Mouse (Mus musculus) neural tube, embryonic 13.5 days (tissue): ENCODE data around the gene Dlg4. TPM values are rescaled to one million over a fixed set of nuclear protein-coding genes. Genes with fewer than 3 reads are reported as not detected.
"Not testable (repeated sequence)": the region's sequence is repeated elsewhere in the genome, so short reads cannot be mapped to it uniquely, and the experiment has no call there.

ENCODE experiments used
- ATAC-seq: fragments of 200-750 bp; cut with Nextera tagmentation; 2 replicates; pipeline ENCODE4 v1.8.0; 2017; ENCODE audit warnings: low read depth, mild to moderate bottlenecking, moderate TSS enrichment, moderate library complexity
- H3K27ac ChIP-seq: fragments of 300-500 bp; sonication (generic); replicated peaks from 2 replicates; pipeline ENCODE4 v1.5.1; 2015; ENCODE audit warnings: moderate library complexity, mild to moderate bottlenecking, inconsistent platforms
- H3K27me3 ChIP-seq: fragments of 300-500 bp; sonication (generic); 2 replicates; pipeline ENCODE4 v1.6.1; 2015; ENCODE audit warnings: mild to moderate bottlenecking, inconsistent platforms
- H3K36me3 ChIP-seq: fragments of 300-500 bp; sonication (generic); 2 replicates; pipeline ENCODE4 v1.6.1; 2015; ENCODE audit warnings: mild to moderate bottlenecking, inconsistent platforms
- H3K4me1 ChIP-seq: fragments of 300-500 bp; sonication (generic); replicated peaks from 2 replicates; pipeline ENCODE4 v1.6.1; 2015; ENCODE audit warnings: inconsistent platforms
- H3K4me2 ChIP-seq: fragments of 300-500 bp; sonication (generic); 2 replicates; pipeline ENCODE4 v1.6.1; 2015; ENCODE audit warnings: inconsistent platforms, mild to moderate bottlenecking, moderate library complexity
- H3K4me3 ChIP-seq: fragments of 300-500 bp; sonication (generic); 2 replicates; pipeline ENCODE4 v1.5.1; 2015; ENCODE audit warnings: mild to moderate bottlenecking, inconsistent platforms
- H3K9ac ChIP-seq: fragments of 300-500 bp; sonication (generic); 2 replicates; pipeline ENCODE4 v1.6.1; 2015; ENCODE audit warnings: moderate library complexity, mild to moderate bottlenecking, inconsistent platforms
- H3K9me3 ChIP-seq: fragments of 300-500 bp; sonication (generic); 2 replicates; pipeline ENCODE4 v1.6.1; 2016; ENCODE audit warnings: inconsistent platforms
- WGBS: fragments of 180-500 bp; shearing (Covaris S2); methylation state at CpG from one replicate; pipeline ENCODE4 v1.1.7; 2015; 5-methylcytosine and 5-hydroxymethylcytosine counted together
- polyA plus RNA-seq: library from polyadenylated mRNA; unstranded; fragments of >200 nt; fragmentation: Nextera tagmentation; extraction: Ambion mirVana; gene quantifications from 2 replicates; pipeline ENCODE4 v1.2.1, GENCODE M21; 2015

Dlg4 gene
- polyA plus RNA-seq, 1 experiment from 2014 or later = 23.5 TPM

DNA sequence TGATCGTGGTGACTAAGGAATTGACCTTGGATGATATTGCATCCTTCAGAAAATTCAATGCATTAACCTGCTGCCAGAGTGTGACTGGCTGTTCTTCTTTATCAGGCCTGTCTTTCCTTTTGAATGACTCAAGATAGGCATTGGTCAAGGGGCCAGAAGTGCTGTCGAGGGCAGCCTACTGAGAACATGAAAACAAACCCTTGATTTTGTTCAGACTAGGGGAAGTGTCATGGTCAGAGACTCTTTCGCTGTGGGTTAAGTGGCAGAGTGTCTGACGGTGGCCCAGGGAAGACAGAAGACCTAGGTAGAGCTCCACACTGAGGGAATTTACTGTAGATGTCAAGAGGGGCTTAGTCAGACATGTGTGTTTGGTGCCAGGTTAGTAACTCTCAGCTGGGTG, 50.0 kb downstream of the Dlg4 start:
- Histone ChIP-seq H3K4me2 (no peak overlapping the region), H3K9me3 (peaks cover 4% of the 10 kb centered on the region; the same call in 1 of the 2 replicates), H3K4me3 (no peak overlapping the region), H3K27ac (no peak overlapping the region), H3K36me3 (no peaks in the 10 kb centered on the region), H3K27me3 (no peaks in the 10 kb centered on the region), H3K4me1 (peaks cover 16% of the 10 kb centered on the region; the same call in 1 of the 2 replicates), H3K9ac (no peak overlapping the region)
- WGBS = 80% methylated on average over 4 of the region's 4 CpGs
- no peak for ATAC-seq

DNA sequence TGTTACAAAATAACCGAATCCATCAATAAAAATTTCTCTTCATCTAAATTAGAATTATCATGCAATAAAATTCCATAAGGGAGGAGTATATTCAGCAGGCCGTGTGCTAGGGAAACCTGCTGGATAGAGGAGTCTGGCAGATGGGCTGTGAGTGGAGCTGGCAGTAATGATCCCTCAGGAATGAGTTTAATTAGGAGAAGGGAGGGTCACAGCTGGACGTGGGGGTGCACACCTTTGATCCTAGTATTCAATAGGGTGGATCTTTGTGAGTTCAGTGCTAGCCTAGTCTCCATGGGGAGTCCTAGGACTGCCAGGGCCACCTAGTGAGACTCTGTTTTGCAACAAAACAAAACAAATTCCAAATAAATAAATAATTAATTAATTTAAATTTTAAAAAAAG, 51.5 kb downstream of the Dlg4 start:
- Histone ChIP-seq H3K4me2 (no peak overlapping the region), H3K36me3 (no peaks in the 10 kb centered on the region), H3K4me3 (no peak overlapping the region), H3K9me3 (peaks cover under 1% of the 10 kb centered on the region; the same call in 1 of the 2 replicates), H3K4me1 (peaks cover 16% of the 10 kb centered on the region; the same call in 1 of the 2 replicates), H3K27me3 (no peaks in the 10 kb centered on the region), H3K9ac (no peak overlapping the region), H3K27ac (peak overlapping the region; percentile 49; the same call in 1 of the 2 replicates)
- WGBS = 25% methylated on average over 3 of the region's 3 CpGs
- peak; percentile 56 for ATAC-seq

DNA sequence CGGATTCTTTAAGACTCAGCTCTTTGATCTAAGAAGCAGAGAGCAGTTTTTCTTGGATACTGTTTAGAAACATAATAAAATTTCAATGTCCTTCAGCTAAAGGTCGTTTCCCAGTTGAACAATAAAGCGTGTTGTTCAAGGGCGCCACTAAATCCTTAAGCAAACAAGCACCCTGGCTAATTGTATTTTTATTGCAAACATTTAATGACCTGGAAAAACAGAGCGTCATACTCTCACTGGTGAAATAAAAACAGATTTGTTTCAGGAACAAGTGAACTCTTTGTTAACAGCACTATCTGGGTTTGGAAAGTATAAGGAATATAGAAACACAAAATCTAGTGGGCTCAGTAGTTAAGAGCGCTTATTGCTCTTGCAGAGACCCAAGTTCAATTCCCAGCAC, 53.3 kb downstream of the Dlg4 start:
- Histone ChIP-seq H3K4me3 (no peak overlapping the region), H3K9ac (no peak overlapping the region), H3K4me2 (no peak overlapping the region), H3K27me3 (no peaks in the 10 kb centered on the region), H3K27ac (peak overlapping the region; percentile 57; the same call in 1 of the 2 replicates), H3K9me3 (no peaks in the 10 kb centered on the region), H3K4me1 (peaks cover 16% of the 10 kb centered on the region; the same call in 1 of the 2 replicates), H3K36me3 (no peaks in the 10 kb centered on the region)
- 44% methylated on average over 6 of the region's 6 CpGs for WGBS
- no peak for ATAC-seq

DNA sequence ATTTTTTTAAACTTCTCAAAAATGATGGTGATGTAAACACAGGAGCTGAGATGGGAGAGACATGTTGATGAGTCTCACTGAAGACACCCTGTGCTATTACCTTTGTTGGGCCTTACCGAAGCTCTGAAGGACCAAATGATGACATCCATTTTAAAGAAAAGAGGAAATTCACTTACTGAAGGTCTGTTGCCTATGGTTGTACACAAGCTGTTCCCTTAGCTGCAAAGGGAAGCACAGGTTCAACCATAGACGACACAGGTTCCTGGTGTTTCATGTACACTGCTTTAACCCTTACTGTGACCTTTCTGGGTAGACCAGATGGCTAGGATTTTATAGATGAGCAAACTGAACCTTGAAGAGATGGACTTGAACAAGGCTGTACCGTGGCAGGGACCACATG, 53.9 kb downstream of the Dlg4 start:
- H3K27ac ChIP-seq, H3K36me3 ChIP-seq, H3K9me3 ChIP-seq, H3K27me3 ChIP-seq, H3K4me3 ChIP-seq, H3K9ac ChIP-seq, H3K4me2 ChIP-seq, ATAC-seq: not testable (repeated sequence)
- H3K4me1 ChIP-seq = peaks cover 16% of the 10 kb centered on the region; the same call in 1 of the 2 replicates
- 80% methylated on average over 3 of the region's 3 CpGs for WGBS

DNA sequence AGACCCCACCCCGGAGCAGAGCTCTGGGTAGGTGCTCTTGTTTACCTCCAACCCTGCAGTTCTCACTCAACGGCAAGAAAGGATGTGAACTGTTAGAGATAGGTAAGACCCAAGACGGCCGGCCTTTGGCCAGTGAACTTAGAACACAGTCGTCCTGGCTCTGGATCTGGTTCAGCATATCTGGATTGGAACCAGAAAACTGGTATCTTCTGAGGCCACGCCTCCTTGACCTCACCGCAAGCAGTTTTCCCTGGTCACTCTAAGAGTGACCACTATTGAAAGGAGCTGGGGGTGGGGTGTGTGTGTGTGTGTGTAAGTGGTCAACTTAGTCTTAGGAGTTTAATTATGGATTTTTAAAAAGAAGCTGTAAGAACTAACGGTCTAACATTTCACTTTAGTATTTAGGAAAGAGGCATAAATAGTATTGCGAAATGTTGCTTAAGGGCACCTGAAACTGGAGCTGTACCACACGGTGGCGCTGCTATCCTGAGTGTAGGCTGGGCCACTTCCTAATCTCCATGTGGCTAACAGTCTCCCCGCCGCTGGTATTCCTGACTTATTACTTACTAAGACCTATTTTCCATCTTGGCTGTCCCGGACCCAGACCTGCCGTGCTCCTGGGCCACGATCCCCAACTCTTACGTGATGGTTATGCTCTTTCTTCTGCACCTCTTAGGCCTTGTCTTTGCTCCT, 57.8 kb downstream of the Dlg4 start:
- 36% methylated on average over 17 of the region's 17 CpGs for WGBS
- Histone ChIP-seq H3K4me3 (no peak overlapping the region), H3K4me1 (peaks cover 9% of the 10 kb centered on the region; the same call in 1 of the 2 replicates), H3K27ac (no peak overlapping the region), H3K9me3 (no peaks in the 10 kb centered on the region), H3K36me3 (no peaks in the 10 kb centered on the region), H3K4me2 (peak overlapping the region; percentile 17; the same call in 1 of the 2 replicates), H3K27me3 (no peaks in the 10 kb centered on the region), H3K9ac (no peak overlapping the region)
- ATAC-seq = no peak

DNA sequence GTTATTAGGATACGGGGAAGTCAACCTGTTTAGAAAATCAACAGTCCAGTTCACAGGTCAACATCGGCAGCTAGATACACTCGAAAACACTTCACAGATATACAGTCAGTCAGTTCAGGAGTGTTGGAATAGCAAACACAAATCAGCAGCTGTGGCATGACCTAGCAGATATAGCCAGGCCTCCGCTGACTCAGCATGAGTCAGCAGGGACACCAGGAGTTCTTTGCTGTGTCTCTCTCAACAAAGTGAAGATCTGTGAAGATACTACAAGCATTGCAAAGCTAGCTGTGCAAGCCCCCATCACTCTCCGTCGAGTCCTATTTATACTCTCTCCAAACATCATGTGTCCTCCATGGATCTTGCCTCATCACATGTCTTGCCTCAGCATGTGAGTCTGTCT, 58.8 kb downstream of the Dlg4 start:
- no peaks in the 10 kb centered on the region for H3K36me3 ChIP-seq
- no peak overlapping the region for H3K27ac ChIP-seq
- 86% methylated on average over 6 of the region's 6 CpGs for WGBS
- no peaks in the 10 kb centered on the region for H3K27me3 ChIP-seq
- H3K9me3 ChIP-seq = no peaks in the 10 kb centered on the region
- no peak overlapping the region for H3K4me2 ChIP-seq
- no peaks in the 10 kb centered on the region for H3K4me1 ChIP-seq
- no peak overlapping the region for H3K4me3 ChIP-seq
- no peak overlapping the region for H3K9ac ChIP-seq
- no peak for ATAC-seq

DNA sequence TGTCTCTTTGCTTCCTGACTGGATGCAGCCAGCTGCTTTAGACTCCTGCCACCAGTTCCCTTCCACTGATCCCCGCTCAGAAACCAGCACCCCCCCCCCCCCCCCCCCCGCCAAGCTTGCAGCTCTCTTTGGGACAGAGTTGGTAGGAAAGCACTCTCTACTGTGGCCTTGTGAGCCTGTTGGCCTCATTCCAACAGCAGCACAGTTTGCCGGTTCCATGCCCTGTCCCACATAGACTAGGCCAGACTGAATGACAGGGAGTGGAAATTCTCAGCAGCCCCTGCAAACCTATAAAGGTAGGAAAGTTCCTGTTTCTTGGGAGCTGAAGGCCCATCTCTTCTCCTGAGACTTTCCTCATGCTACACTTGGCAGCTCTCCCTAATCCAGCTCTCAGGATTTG, 60.7 kb downstream of the Dlg4 start:
- H3K4me2 ChIP-seq = no peak overlapping the region
- H3K27me3 ChIP-seq = no peaks in the 10 kb centered on the region
- H3K4me1 ChIP-seq = no peaks in the 10 kb centered on the region
- H3K4me3 ChIP-seq = no peak overlapping the region
- H3K9ac ChIP-seq = no peak overlapping the region
- no peak for ATAC-seq
- no peak overlapping the region for H3K27ac ChIP-seq
- H3K36me3 ChIP-seq = no peaks in the 10 kb centered on the region
- 52% methylated on average over 2 of the region's 3 CpGs for WGBS
- H3K9me3 ChIP-seq = no peaks in the 10 kb centered on the region

DNA sequence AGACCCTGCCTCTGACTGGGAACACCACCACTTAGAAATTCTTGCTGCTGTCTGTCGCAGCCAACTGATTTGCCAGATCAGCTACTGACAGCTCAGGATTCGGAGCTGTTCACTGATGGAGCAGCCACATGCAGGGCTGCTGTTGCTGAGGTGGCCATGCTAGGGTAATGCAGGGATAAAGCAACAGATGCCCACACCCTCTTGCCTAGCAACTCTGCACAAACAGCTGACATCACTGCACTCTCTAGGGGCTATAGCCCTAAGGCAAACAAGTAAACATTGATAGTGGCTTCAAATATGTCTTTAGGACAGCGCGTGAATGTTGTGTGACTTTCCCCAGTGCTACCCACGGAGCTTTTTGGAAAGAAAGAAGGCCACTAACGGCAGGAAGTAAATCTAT, 62.4 kb downstream of the Dlg4 start:
- no peak overlapping the region for H3K4me3 ChIP-seq
- no peak overlapping the region for H3K9ac ChIP-seq
- no peaks in the 10 kb centered on the region for H3K9me3 ChIP-seq
- H3K27ac ChIP-seq = no peak overlapping the region
- H3K4me1 ChIP-seq = no peaks in the 10 kb centered on the region
- H3K27me3 ChIP-seq = peaks cover 3% of the 10 kb centered on the region; the same call in 1 of the 2 replicates
- no peaks in the 10 kb centered on the region for H3K36me3 ChIP-seq
- 70% methylated on average over 6 of the region's 6 CpGs for WGBS
- no peak for ATAC-seq
- H3K4me2 ChIP-seq = no peak overlapping the region

DNA sequence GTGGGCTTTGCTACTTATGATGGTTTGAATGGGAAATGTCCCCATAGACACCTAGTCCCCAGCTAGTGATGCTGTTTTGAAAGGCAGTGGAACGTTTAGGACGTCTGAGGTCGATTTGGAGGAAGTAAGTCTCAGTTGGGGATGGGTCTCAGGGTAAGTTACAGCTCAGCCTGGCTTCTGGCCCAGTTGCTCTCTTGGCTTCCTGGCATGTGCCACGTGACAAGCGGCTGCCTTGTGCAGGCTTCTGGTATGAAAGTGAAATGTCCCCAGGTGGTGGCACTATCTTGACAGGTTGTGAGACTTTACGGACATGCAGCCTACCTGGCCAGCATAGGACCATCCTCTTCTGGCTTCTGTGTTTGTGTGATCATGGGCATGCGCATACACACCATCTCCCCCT, 63.2 kb downstream of the Dlg4 start:
- 80% methylated on average over 7 of the region's 7 CpGs for WGBS
- Histone ChIP-seq H3K9me3 (no peaks in the 10 kb centered on the region), H3K4me1 (no peaks in the 10 kb centered on the region), H3K9ac (no peak overlapping the region), H3K27ac (no peak overlapping the region), H3K4me3 (no peak overlapping the region), H3K27me3 (peaks cover 3% of the 10 kb centered on the region; the same call in 1 of the 2 replicates), H3K36me3 (no peaks in the 10 kb centered on the region), H3K4me2 (no peak overlapping the region)
- no peak for ATAC-seq

DNA sequence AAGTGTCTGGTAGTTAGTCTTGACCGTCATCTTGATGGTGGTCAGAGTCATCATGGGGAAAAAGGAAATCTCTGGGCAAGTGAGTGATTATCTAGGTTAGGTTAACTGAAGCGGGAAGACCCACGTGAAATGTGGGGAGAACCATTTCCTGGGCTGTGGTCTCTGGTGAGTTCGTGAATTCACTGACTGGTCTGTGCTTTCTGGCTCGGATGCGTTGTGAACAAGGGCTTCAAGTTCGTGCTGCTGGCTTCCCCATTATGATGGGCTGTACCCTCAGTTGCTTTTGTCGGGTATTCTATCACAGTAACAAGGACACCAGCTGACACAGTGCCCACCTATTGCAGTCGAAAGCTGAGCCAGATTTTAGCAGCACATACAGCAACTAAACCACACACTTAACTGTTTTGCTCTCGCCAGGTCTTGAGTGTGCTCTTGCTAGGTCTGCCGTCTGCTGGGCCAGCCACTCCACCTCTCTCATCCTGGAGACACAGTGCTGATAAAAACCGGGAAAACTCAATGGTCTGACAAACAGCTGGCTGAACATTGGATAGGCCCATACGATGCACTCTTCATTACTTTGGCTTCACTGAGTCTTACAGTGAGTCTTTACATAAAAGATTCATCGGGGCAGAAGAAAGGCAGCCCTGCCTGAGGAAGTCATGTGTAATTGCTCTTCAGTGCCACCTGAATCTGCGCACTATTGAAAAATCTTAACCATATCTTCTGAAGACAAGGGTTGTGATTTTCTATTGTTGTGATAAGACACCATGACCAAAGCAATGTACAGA, 64.3 kb downstream of the Dlg4 start:
- Histone ChIP-seq H3K27ac (no peak overlapping the region), H3K9ac (no peak overlapping the region), H3K4me1 (no peaks in the 10 kb centered on the region), H3K4me3 (no peak overlapping the region), H3K9me3 (no peaks in the 10 kb centered on the region), H3K27me3 (peaks cover 3% of the 10 kb centered on the region; the same call in 1 of the 2 replicates), H3K36me3 (no peaks in the 10 kb centered on the region), H3K4me2 (no peak overlapping the region)
- 83% methylated on average over 15 of the region's 15 CpGs for WGBS
- ATAC-seq = no peak

DNA sequence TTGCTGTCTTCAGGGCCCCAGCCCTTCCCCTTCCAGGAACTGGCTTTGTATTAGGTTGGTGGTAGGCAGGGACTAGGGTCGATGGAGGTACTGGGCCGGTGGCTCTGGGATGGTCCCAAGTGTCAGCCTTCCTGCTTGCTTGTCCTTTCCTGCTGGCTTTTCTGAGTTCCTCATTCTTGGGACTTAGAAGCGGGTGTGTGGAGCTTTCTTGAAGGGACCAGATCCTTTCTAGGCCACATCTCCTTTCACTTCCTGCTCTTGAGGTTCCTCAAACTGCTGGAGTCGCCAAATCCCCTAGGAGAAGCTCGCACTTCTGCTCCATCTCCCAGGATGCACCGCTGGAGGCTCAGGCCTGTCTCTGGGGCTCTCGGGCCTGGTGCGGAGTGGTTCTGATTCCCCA, 67.8 kb downstream of the Dlg4 start:
- Histone ChIP-seq H3K36me3 (no peaks in the 10 kb centered on the region), H3K4me3 (no peak overlapping the region), H3K27me3 (peaks cover 3% of the 10 kb centered on the region; the same call in 1 of the 2 replicates), H3K9me3 (no peaks in the 10 kb centered on the region), H3K4me1 (no peaks in the 10 kb centered on the region), H3K9ac (no peak overlapping the region), H3K27ac (no peak overlapping the region), H3K4me2 (no peak overlapping the region)
- no peak for ATAC-seq
- WGBS = 82% methylated on average over 8 of the region's 8 CpGs

DNA sequence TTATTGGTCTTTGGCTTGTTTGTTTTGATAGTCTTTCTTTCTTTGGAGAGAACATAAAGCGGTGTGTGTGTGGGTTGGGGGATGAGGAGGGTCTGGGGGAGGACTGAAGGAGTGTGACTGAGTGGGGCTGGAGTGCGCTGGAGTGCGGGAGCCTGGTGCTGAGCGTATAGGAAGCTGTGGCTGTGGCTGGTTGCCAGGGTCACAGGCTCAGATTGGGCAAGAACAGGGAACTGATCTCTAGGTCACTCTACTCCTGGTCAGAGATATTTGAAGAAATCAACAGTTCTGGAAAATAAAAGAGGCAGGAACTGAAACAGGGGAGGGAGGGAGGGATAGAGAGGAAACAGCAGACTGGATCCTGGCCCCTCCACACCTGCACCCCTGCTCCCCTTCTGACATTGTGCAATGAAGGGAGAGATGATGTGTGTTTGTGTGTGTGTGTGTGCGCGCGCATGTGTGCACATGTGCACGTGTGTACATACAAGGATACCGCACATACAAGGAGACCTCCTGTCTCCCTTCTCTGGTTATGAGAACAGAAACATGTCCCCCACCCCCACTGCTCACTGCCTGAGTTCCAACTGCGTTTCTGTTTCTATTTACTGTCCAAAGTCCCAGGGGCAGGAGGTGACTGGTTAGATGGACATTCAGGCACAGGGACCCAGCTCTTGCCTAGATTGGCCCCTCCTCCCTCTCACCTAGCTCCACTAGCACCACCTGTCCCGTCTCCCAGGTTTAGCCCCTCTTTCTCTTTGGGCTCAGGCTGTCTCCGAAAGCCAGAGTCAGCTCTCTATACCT, 75.4 kb downstream of the Dlg4 start, which contains the start of gene Asgr2:
Asgr2 (plus strand) TSS at position 659 of the 798 bp plus-strand sequence.
- no peak for ATAC-seq
- H3K27me3 ChIP-seq = no peaks in the 10 kb centered on the region
- no peaks in the 10 kb centered on the region for H3K4me1 ChIP-seq
- H3K9ac ChIP-seq = no peak within 1 kb of the TSS
- no peak within 1 kb of the TSS for H3K4me3 ChIP-seq
- H3K36me3 ChIP-seq = no peaks in the 10 kb centered on the region
- H3K4me2 ChIP-seq = no peak within 1 kb of the TSS
- 82% methylated on average over 12 of the region's 12 CpGs for WGBS
- no peaks in the 10 kb centered on the region for H3K9me3 ChIP-seq
- H3K27ac ChIP-seq = no peak within 1 kb of the TSS
